Mouse (Mus musculus) adrenal gland, postnatal 10 days (tissue): ENCODE data around the gene Ercc6l2. TPM values are rescaled to one million over a fixed set of nuclear protein-coding genes. Genes with fewer than 3 reads are reported as not detected.
A peak's percentile ranks its signal among the peaks of the same experiment; 100 is the strongest.

Experiments
- DNase-seq: peaks from one replicate; pipeline ENCODE4 v3.0.0; 2021; ENCODE audit warnings: mixed read lengths
- long read RNA-seq, 2 experiments: library from polyadenylated mRNA; stranded (forward); transcript quantifications; one replicate each; pipeline ENCODE4 v2.0.0; 2021
- total RNA-seq, 2 experiments: library from RNA; stranded (reverse); gene quantifications; 2 replicates each; pipeline ENCODE4 v1.2.3; 2021

The Ercc6l2 gene
- 10 to 100 TPM; 25.1 to 34.2 TPM for total RNA-seq
- long read RNA-seq, experiment 1, partial matches to known transcripts = 4 of 13 reads
- long read RNA-seq, experiment 1, other reads (novel, unspliced or antisense) = 7 of 13 reads
- long read RNA-seq, experiment 2, partial matches to known transcripts = 0 of 3 reads
- long read RNA-seq, experiment 2, other reads (novel, unspliced or antisense) = 3 of 3 reads

GRCm38 (mm10) chr13:63814746-63815681 lies at the start of gene Ercc6l2:
Gene Ercc6l2, plus strand, starts transcription at chr13:63815240.
- peak; percentile 99 for DNase-seq

- no peak for DNase-seq
These were observed 49.0 kb upstream of the Ercc6l2 start for GRCm38 (mm10) chr13:63766065-63766464.

GRCm38 (mm10) chr13:63771009-63771408 lies 44.0 kb upstream of the Ercc6l2 start:
- no peak for DNase-seq

GRCm38 (mm10) chr13:63778925-63779324 lies 36.1 kb upstream of the Ercc6l2 start:
- no peak for DNase-seq

GRCm38 (mm10) chr13:63779376-63780291 lies 35.4 kb upstream of the Ercc6l2 start:
- no peak for DNase-seq

GRCm38 (mm10) chr13:63792234-63792831 lies 22.7 kb upstream of the Ercc6l2 start:
- no peak for DNase-seq

GRCm38 (mm10) chr13:63793345-63794308 lies 21.4 kb upstream of the Ercc6l2 start:
- DNase-seq = no peak

- no peak for DNase-seq
These were observed 16.4 kb upstream of the Ercc6l2 start for GRCm38 (mm10) chr13:63798677-63799076.

GRCm38 (mm10) chr13:63799940-63800339 lies 15.1 kb upstream of the Ercc6l2 start:
- no peak for DNase-seq

GRCm38 (mm10) chr13:63801289-63801688 lies 13.8 kb upstream of the Ercc6l2 start:
- no peak for DNase-seq

- DNase-seq = no peak
These were observed 7.8 kb upstream of the Ercc6l2 start for GRCm38 (mm10) chr13:63807233-63807632.

- DNase-seq = no peak
These were observed 7.1 kb upstream of the Ercc6l2 start for GRCm38 (mm10) chr13:63807979-63808378.

- no peak for DNase-seq
These were observed 3.6 kb upstream of the Ercc6l2 start for GRCm38 (mm10) chr13:63811477-63811876.

- peak; percentile 15 for DNase-seq
These were observed 891 bp downstream of the Ercc6l2 start for GRCm38 (mm10) chr13:63815931-63816330.

- no peak for DNase-seq
These were observed 30.7 kb downstream of the Ercc6l2 start for GRCm38 (mm10) chr13:63845758-63846157.

GRCm38 (mm10) chr13:63850308-63851011 lies 35.4 kb downstream of the Ercc6l2 start:
- DNase-seq = no peak

- no peak for DNase-seq
These were observed 57.7 kb downstream of the Ercc6l2 start for GRCm38 (mm10) chr13:63872585-63873282.

- DNase-seq = no peak
These were observed 62.1 kb downstream of the Ercc6l2 start for GRCm38 (mm10) chr13:63877138-63877537.

GRCm38 (mm10) chr13:63879105-63879863 lies 64.2 kb downstream of the Ercc6l2 start:
- DNase-seq = no peak
